Mouse (Mus musculus): ENCODE data around the gene Swt1. TPM values are rescaled to one million over a fixed set of nuclear protein-coding genes. Genes with fewer than 3 reads are reported as not detected.

Gene Swt1
- polyA plus RNA-seq (2015; fragmentation: Illumina TruSeq; extraction: RNeasy Lipid Tissue Mini Kit (QIAGEN cat#74804); ENCODE audit: low read depth, low replicate concordance), result 9.8 TPM

DNA sequence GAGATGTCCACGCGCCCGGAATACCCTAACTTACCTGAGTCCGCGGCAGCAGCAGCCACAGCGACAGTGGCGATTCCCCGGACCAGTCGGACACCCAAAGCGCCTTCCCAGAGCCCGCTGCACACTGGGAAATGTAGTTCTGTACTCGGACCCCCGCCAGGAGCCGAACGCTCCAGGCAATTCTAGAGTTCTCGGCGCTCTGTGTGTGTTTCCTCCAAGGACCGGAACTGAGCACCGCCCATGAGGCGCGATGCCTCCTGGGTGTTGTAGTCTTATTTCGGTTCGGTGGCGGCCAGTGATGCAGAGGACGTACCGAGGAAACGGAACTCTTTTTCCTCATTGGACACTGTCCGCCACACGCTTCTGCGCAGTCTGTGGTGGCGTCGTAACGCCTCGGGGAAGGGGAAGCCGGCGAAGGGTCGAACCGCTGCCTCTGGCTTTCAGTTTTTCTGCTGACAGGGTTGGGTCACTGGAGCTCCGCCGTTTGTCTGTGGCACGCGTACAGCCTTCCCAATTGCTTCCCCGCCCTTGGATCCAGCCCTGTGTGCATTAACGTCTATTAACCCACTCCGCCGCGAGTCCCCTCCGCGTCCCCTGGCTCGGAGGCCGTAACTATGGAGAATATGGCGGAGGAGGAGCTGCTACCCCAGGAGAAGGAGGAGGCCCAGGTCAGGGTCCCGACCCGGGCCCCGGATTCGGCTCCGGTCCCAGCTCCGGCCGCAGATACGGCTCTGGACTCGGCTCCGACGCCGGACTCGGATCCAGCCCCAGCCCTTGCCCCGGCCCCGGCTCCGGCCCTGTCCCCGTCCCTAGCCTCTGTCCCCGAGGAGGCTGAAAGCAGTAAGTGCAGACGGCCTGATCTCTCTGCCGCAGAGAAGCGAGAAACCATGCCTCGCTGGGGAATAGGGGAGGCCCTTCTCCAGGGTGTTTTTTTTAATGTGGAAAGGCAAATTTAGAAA, at the start of gene Swt1, which contains the start of gene Trmt1l:
Gene Swt1, minus strand, starts transcription at position 193 of the 959 bp plus-strand sequence.
Gene Trmt1l, plus strand, starts transcription at position 280 of the 959 bp plus-strand sequence.

GRCm38 (mm10) chr1:151344283-151345108, 83.8 kb downstream of the Swt1 start, which contains the start of gene Ivns1abp:
Gene Ivns1abp (plus strand): TSS chr1:151344477.

Other genes starting within 250 kb of the Swt1 start
- gene Gm47985, start 245.9 kb downstream of the Swt1 start, polyA plus RNA-seq (2015; fragmentation: Illumina TruSeq; extraction: RNeasy Lipid Tissue Mini Kit (QIAGEN cat#74804); ENCODE audit: low read depth, low replicate concordance), result not detected
- not detected for gene Gm8947, start 236.1 kb downstream of the Swt1 start, polyA plus RNA-seq (2015; fragmentation: Illumina TruSeq; extraction: RNeasy Lipid Tissue Mini Kit (QIAGEN cat#74804); ENCODE audit: low read depth, low replicate concordance)
- not detected for gene Gm47995, start 230.0 kb downstream of the Swt1 start, polyA plus RNA-seq (2015; fragmentation: Illumina TruSeq; extraction: RNeasy Lipid Tissue Mini Kit (QIAGEN cat#74804); ENCODE audit: low read depth, low replicate concordance)
- gene 3110040M04Rik, start 224.3 kb downstream of the Swt1 start, polyA plus RNA-seq (2015; fragmentation: Illumina TruSeq; extraction: RNeasy Lipid Tissue Mini Kit (QIAGEN cat#74804); ENCODE audit: low read depth, low replicate concordance), result not detected
- gene Gm47996, start 218.3 kb downstream of the Swt1 start, polyA plus RNA-seq (2015; fragmentation: Illumina TruSeq; extraction: RNeasy Lipid Tissue Mini Kit (QIAGEN cat#74804); ENCODE audit: low read depth, low replicate concordance), result not detected
- gene Ivns1abp, start 84.0 kb downstream of the Swt1 start, polyA plus RNA-seq (2015; fragmentation: Illumina TruSeq; extraction: RNeasy Lipid Tissue Mini Kit (QIAGEN cat#74804); ENCODE audit: low read depth, low replicate concordance), result 150 TPM
- gene Trmt1l, start 87 bp upstream of the Swt1 start, polyA plus RNA-seq (2015; fragmentation: Illumina TruSeq; extraction: RNeasy Lipid Tissue Mini Kit (QIAGEN cat#74804); ENCODE audit: low read depth, low replicate concordance), result 23.1 TPM
- gene Rnf2, start 72.5 kb upstream of the Swt1 start, polyA plus RNA-seq (2015; fragmentation: Illumina TruSeq; extraction: RNeasy Lipid Tissue Mini Kit (QIAGEN cat#74804); ENCODE audit: low read depth, low replicate concordance), result 30.6 TPM
- gene Fam129a, start 142.7 kb upstream of the Swt1 start, polyA plus RNA-seq (2015; fragmentation: Illumina TruSeq; extraction: RNeasy Lipid Tissue Mini Kit (QIAGEN cat#74804); ENCODE audit: low read depth, low replicate concordance), result 2.3 TPM